Mouse (Mus musculus) MN1 (cell line): ENCODE measurements around the gene Sh2d3c.
A peak's percentile ranks its signal among the peaks of the same experiment; 100 is the strongest.

Experiments used
- DNase-seq: peaks from one replicate; pipeline ENCODE4 v3.0.0-alpha.2; 2016; ENCODE audit warnings: low spot score

Gene Sh2d3c

DNA sequence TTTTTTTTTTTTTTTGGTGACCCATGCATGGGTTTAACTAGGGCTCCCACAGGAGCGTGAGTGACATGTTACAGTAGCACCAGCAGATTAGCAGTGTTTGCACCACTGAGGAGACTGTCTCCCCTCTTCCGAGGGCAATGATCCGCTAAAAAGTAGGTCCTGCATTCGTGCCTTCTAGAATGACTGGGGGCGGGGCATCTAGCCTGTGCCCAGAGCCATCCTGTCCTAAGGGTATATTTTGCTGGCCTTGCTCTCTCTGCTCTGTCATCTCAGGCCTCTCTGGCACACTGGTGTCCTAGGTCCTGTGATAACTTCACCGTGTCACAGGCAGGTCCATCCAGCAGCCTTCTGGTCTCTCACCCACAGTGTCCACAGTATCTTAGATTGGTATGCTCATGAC lies 21.2 kb upstream of the Sh2d3c start:
- DNase-seq = no peak

DNA sequence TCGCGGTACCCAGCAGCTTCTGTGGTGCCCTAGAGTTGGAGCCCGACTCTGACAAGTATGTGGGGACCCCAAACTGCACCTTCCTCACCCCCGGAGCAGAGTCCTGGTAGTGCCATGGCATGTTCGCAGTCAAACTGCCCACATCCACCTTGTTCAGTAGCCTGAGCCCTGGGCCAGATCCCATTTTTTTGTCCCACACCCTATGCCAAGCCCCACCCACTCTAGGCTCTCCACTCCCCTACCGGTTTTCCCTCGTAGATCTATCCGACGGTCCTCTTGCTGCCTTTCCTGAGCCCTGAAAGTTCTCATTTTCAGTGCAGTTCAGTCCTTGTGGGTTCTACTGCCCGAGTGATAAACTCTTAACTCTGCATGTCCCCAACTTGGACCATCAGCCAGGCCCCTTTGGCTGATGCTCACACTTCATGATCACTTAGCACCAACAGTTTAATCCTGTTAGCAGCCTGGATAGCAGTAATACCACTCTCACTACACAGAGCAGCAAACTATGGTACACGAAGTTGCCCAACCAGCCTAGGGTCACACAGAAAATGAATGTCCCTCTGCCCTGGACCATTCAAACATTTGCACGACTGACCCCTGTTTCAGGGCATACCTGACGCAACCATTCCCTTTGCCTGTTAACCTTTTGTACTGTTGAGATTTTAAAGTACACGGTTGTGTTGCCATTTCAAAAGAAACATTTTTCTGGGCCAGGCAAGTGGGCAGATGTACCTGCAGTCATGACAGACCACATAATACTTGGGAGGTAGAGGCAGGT lies 19.7 kb upstream of the Sh2d3c start:
- DNase-seq = no peak

GRCm38 (mm10) chr2:32703046-32703445 lies 17.8 kb upstream of the Sh2d3c start:
- no peak for DNase-seq

GRCm38 (mm10) chr2:32704021-32704421 lies 16.8 kb upstream of the Sh2d3c start, which contains the start of gene Fpgs:
Gene Fpgs, minus strand, starts transcription at chr2:32704145.
- DNase-seq = no peak

GRCm38 (mm10) chr2:32705018-32705417 lies 15.8 kb upstream of the Sh2d3c start:
- DNase-seq = no peak

- DNase-seq = no peak
Measured at GRCm38 (mm10) chr2:32706971-32707370, 13.9 kb upstream of the Sh2d3c start.

DNA sequence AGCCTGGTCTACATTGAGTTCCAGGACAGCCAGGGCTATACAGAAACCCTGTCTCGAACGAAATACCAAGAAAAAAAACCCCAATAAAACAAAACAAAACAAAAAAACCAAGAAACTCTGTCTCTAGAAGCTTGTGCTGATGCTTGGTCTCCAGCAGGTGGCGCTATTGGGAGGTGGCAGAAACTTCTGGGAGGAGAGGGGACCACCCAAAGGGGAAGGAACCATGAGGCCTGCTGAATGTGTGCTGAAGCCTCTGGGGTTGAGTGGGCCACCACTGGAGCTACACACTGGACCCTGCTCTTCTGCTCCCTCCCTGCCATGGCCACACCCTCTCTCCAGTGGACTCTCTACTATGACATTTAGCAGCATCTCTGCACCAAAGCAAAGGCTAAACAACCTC lies 12.2 kb upstream of the Sh2d3c start:
- DNase-seq = peak; percentile 67

DNA sequence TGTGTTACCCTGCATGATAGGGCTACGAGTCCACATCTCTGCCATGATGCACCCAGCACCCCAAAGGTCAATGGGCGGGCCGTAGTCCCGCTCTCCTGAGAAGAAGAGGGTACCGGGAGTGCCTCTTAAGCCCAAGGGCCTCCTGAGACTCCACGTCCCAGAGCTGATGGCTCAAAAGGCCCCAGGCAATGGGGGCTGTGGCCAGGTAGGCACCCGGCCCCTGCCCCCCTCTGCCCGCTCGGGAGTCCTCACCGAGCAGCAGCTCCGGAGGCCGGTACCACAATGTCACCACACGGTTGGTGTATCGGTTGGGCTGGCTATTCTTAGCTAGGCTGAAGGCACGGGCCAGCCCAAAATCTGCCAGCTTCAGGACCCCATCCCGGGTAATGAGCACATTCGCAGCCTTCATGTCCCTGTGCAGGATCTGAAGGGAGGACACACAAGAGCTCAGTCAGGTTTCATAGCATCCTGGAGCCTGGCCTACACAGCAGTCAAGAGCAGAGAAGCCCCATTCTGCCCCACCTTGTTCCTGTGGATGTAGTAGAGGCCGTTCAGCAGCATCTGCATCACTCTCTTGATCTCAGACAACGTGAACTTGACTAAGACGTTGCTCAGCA lies 11.2 kb upstream of the Sh2d3c start:
- no peak for DNase-seq

GRCm38 (mm10) chr2:32710425-32710824 lies 10.4 kb upstream of the Sh2d3c start:
- no peak for DNase-seq

GRCm38 (mm10) chr2:32711301-32712056 lies 9.4 kb upstream of the Sh2d3c start:
- DNase-seq = peak; percentile 35

GRCm38 (mm10) chr2:32712108-32712551 lies 8.7 kb upstream of the Sh2d3c start:
- peak; percentile 85 for DNase-seq

DNA sequence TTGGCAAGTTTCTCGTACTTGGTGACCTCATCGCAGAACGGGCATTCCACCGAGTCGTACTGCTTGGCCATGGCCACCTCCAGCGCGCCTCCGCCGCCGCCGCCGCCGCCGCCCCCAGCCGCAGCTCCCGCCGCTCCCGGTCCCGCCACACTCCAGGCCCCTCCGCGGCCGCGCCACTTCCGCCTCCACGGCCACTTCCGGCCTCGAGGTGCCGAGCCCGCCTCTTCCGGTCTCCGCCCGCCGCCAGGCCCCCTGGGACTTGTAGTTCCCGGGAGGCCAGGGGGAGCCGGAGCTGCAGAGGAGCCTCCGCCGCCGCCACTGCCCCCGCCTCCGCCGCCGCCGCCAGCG lies 8.3 kb upstream of the Sh2d3c start:
- DNase-seq = peak; percentile 97

- peak; percentile 92 for DNase-seq
Measured at GRCm38 (mm10) chr2:32712934-32713817, 7.7 kb upstream of the Sh2d3c start, which contains the start of gene Cdk9. Gene Cdk9, minus strand, starts transcription at chr2:32713076.

GRCm38 (mm10) chr2:32714117-32714986 lies 6.5 kb upstream of the Sh2d3c start:
- DNase-seq = no peak

- peak; percentile 80 for DNase-seq
Measured at GRCm38 (mm10) chr2:32714987-32715425, 5.8 kb upstream of the Sh2d3c start.

- no peak for DNase-seq
Measured at GRCm38 (mm10) chr2:32718761-32719160, 2.1 kb upstream of the Sh2d3c start.

- DNase-seq = no peak
Measured at GRCm38 (mm10) chr2:32720053-32720452, 802 bp upstream of the Sh2d3c start.

- DNase-seq = no peak
Measured at GRCm38 (mm10) chr2:32722046-32722445, 1.2 kb downstream of the Sh2d3c start.

- DNase-seq = no peak
Measured at GRCm38 (mm10) chr2:32722581-32722980, 1.7 kb downstream of the Sh2d3c start.

- no peak for DNase-seq
Measured at GRCm38 (mm10) chr2:32724149-32724548, 3.3 kb downstream of the Sh2d3c start.
